Mouse (Mus musculus) lung, adult 2 months (tissue): ENCODE data around the gene Lpin1. TPM values are rescaled to one million over a fixed set of nuclear protein-coding genes. Genes with fewer than 3 reads are reported as not detected.

Source experiments
- DNase-seq: peaks from one replicate; pipeline ENCODE4 v3.0.0; 2022
- H3K4me1 ChIP-seq: fragments of 200-500 bp; 2 replicates; pipeline ENCODE4 v1.6.1; 2011; ENCODE audit warnings: low read length; ENCODE audit not compliant: control insufficient read depth, insufficient read depth
- H3K4me3 ChIP-seq: fragments of 200-500 bp; replicated peaks from 2 replicates; pipeline ENCODE3; 2011; ENCODE audit warnings: low read depth, mild to moderate bottlenecking, control low read depth, low read length; ENCODE audit errors: extremely low read depth
- CTCF ChIP-seq: fragments of 200-500 bp; IDR thresholded peaks from 2 replicates; pipeline ENCODE4 v1.5.1; 2011; ENCODE audit warnings: mild to moderate bottlenecking, low read length, control low read depth; ENCODE audit not compliant: insufficient read depth
- POLR2A ChIP-seq: fragments of 200-500 bp; IDR thresholded peaks from 2 replicates; pipeline ENCODE4 v1.6.1; 2011; ENCODE audit warnings: low read depth, mild to moderate bottlenecking, control low read depth, low read length, borderline replicate concordance; ENCODE audit errors: extremely low read depth
- WGBS: fragments of 180-500 bp; shearing (Covaris S2); methylation state at CpG from one replicate; pipeline ENCODE4 v1.1.7; 2018; 5-methylcytosine and 5-hydroxymethylcytosine counted together
- polyA plus RNA-seq: library from polyadenylated mRNA; depleted of rRNA; stranded (reverse); fragments of >200 nt; gene quantifications from 2 replicates; pipeline ENCODE4 v1.2.3, GENCODE M21; 2012; rRNA removed

Gene Lpin1
- polyA plus RNA-seq, 1 experiment: 29.1 TPM

- Histone ChIP-seq H3K4me3 (no peak overlapping the region), H3K4me1 (0 out of 2 replicates have a peak, but pooled peaks cover 2% of the 10 kb centered on the region)
- no peak for TF ChIP-seq POLR2A
- no peak for TF ChIP-seq CTCF
- no peak for DNase-seq
- WGBS: 94% methylated on average over 1 of the region's 1 CpGs
Measured at GRCm38 (mm10) chr12:16512991-16513390, 97.8 kb downstream of the Lpin1 start.

GRCm38 (mm10) chr12:16509122-16509752, 101.5 kb downstream of the Lpin1 start:
- TF ChIP-seq POLR2A (no peak), CTCF (peak; percentile 69)
- DNase-seq: peak; percentile 25
- WGBS: 18% methylated on average over 13 of the region's 13 CpGs
- H3K4me3 ChIP-seq: no peak overlapping the region
- H3K4me1 ChIP-seq: 0 out of 2 replicates have a peak, but pooled peaks cover 2% of the 10 kb centered on the region

GRCm38 (mm10) chr12:16506796-16507790, 103.7 kb downstream of the Lpin1 start:
- DNase-seq: no peak
- WGBS: 61% methylated on average over 17 of the region's 17 CpGs
- H3K4me3 ChIP-seq: no peak overlapping the region
- no peak for TF ChIP-seq CTCF
- TF ChIP-seq POLR2A: no peak
- 0 out of 2 replicates have a peak, but pooled peaks cover 2% of the 10 kb centered on the region for H3K4me1 ChIP-seq

- DNase-seq: no peak
- 84% methylated on average over 3 of the region's 3 CpGs for WGBS
- Histone ChIP-seq H3K4me1 (0 out of 2 replicates have a peak, but pooled peaks cover under 1% of the 10 kb centered on the region), H3K4me3 (no peak overlapping the region)
- TF ChIP-seq CTCF (no peak), POLR2A (no peak)
Measured at GRCm38 (mm10) chr12:16504244-16504643, 106.5 kb downstream of the Lpin1 start.

- 32% methylated on average over 4 of the region's 4 CpGs for WGBS
- Histone ChIP-seq H3K4me3 (no peak overlapping the region), H3K4me1 (no peaks in the 10 kb centered on the region)
- no peak for DNase-seq
- no peak for TF ChIP-seq CTCF
- TF ChIP-seq POLR2A: no peak
Measured at GRCm38 (mm10) chr12:16497960-16498359, 112.8 kb downstream of the Lpin1 start.

- 66% methylated on average over 6 of the region's 6 CpGs for WGBS
- no peak for TF ChIP-seq POLR2A
- Histone ChIP-seq H3K4me3 (no peak overlapping the region), H3K4me1 (no peaks in the 10 kb centered on the region)
- no peak for DNase-seq
Measured at GRCm38 (mm10) chr12:16492713-16493112, 118.1 kb downstream of the Lpin1 start.

- Histone ChIP-seq H3K4me3 (no peak overlapping the region), H3K4me1 (no peaks in the 10 kb centered on the region)
- no peak for DNase-seq
- TF ChIP-seq CTCF (no peak), POLR2A (no peak)
Measured at GRCm38 (mm10) chr12:16488899-16489298, 121.9 kb downstream of the Lpin1 start.

GRCm38 (mm10) chr12:16487453-16487852, 123.3 kb downstream of the Lpin1 start:
- Histone ChIP-seq H3K4me3 (no peak overlapping the region), H3K4me1 (no peaks in the 10 kb centered on the region)
- TF ChIP-seq POLR2A (no peak), CTCF (no peak)
- 58% methylated on average over 2 of the region's 2 CpGs for WGBS
- DNase-seq: no peak

Other genes starting within 250 kb of the Lpin1 start
- 0.97 and 1.0 TPM in 2 replicates for gene Ntsr2, start 42.4 kb upstream of the Lpin1 start, polyA plus RNA-seq
- gene Greb1, start 189.9 kb upstream of the Lpin1 start, polyA plus RNA-seq: 0.64 and 1.2 TPM in 2 replicates
- 13.6 and 15.1 TPM in 2 replicates for gene E2f6, start 200.0 kb upstream of the Lpin1 start, polyA plus RNA-seq